Mouse (Mus musculus) thymus, adult 2 months (tissue): ENCODE measurements at regions not wholly inside any gene's neighbourhood (a gene's known extent, or its start where the extent isn't known, plus 50 kb on each side); places are given as distances from the start of the nearest gene placed in this dataset.

Experiments
- CTCF ChIP-seq: fragments of 200-500 bp; IDR thresholded peaks from 2 replicates; pipeline ENCODE4 v1.5.1; 2012; ENCODE audit warnings: mild to moderate bottlenecking, control low read depth, low read length, moderate library complexity, borderline replicate concordance; ENCODE audit not compliant: control insufficient read depth, poor library complexity, insufficient read depth; ENCODE audit errors: extremely low read depth
- POLR2A ChIP-seq: fragments of 200-500 bp; IDR thresholded peaks from 2 replicates; pipeline ENCODE4 v1.6.1; 2012; ENCODE audit warnings: mild to moderate bottlenecking, low read length, control low read depth, moderate library complexity; ENCODE audit not compliant: control insufficient read depth, poor library complexity, insufficient read depth; ENCODE audit errors: extremely low read depth

GRCm38 (mm10) chrX:19264237-19264636, 216.9 kb downstream of the Tex13c3 start:
- TF ChIP-seq POLR2A (no peak), CTCF (no peak)
